ENCODE assay signal across 29 mouse cellular contexts in genomic region chr3:83220101-83220500, GRCm38 (mm10).
A peak's percentile ranks its signal among the peaks of the same experiment; 100 is the strongest.
DNase-seq lines count a peak whose midpoint lies in the region; ATAC-seq lines count a peak whose summit lies in the region.
"Had no signal": no experiment of that assay in that cellular context is flagged by ENCODE, and none has a peak within 500 bp of the region (broad histone marks: within the 10 kb centered on the region; RNA-seq: fewer than 3 reads in every experiment).

No protein-coding gene starts in this region.

- ATAC-seq in cerebellum, adult (ENCODE audit: insufficient number of reproducible peaks, low FRiP score, low TSS enrichment), result no peak
- ATAC-seq: CD4-positive, CD25-positive, alpha-beta regulatory T cell, adult 4 months; forebrain, postnatal 0 days; hindbrain, embryonic 16.5 days; midbrain, embryonic 15.5 days had no signal

- WGBS in midbrain, embryonic 10.5 days, result 87% methylated on average over 2 of the region's 2 CpGs

- DNase-seq in heart, adult 11 months, result peak; percentile 18
- no peak for DNase-seq in heart, adult 9 months (ENCODE audit: low spot score in 2 of 2)
- peak; percentile 33 to 47 for DNase-seq in left cerebral cortex, adult 9 months (ENCODE audit: low spot score in 2 of 2)
- no peak for DNase-seq in left cerebral cortex, postnatal 4 days
- peak; percentile 21 to 33 for DNase-seq in layer of hippocampus, adult 8-10 months (ENCODE audit: low spot score in 2 of 2)
- peak; percentile 24 to 36 for DNase-seq in left cerebral cortex, postnatal 36 days (ENCODE audit: low spot score in 2 of 2)
- DNase-seq in midbrain, embryonic 10.5 days (ENCODE audit: low spot score), result no peak
- DNase-seq: adrenal gland, postnatal 36 days; cerebellum, adult 8-10 months; cerebellum, postnatal 25 days; forebrain, postnatal 0 days; gastrocnemius, postnatal 10 days; kidney, adult 18-20 months; kidney, postnatal 25 days; liver; lung, adult 2 months; lung, postnatal 10 days had no signal

- intact Hi-C loops in left cerebral cortex, postnatal 4 days (cut with DNase I), result loop anchor here (10.0 kb wide), 1 partner anchor 105 kb away; no protein-coding TSS in a partner anchor
- intact Hi-C loops in left cerebral cortex, postnatal 36 days (cut with DNase I), result no loop called here

- no peaks in the 10 kb centered on the region for H3K36me3 ChIP-seq in midbrain, embryonic 10.5 days
- H3K36me3 ChIP-seq: embryonic facial prominence, embryonic 10.5 days; embryonic facial prominence, embryonic 15.5 days; forebrain, embryonic 12.5 days; heart, embryonic 10.5 days; heart, embryonic 15.5 days; kidney, embryonic 15.5 days; midbrain, embryonic 15.5 days had no signal

- no peaks in the 10 kb centered on the region for H3K9me3 ChIP-seq in midbrain, embryonic 10.5 days (replicated peaks)
- H3K9me3 ChIP-seq: embryonic facial prominence, embryonic 10.5 days; embryonic facial prominence, embryonic 15.5 days; forebrain, embryonic 12.5 days; heart, embryonic 10.5 days; heart, embryonic 15.5 days; kidney, embryonic 15.5 days; midbrain, embryonic 15.5 days had no signal

- H3K4me1 ChIP-seq in midbrain, embryonic 10.5 days, result no peaks in the 10 kb centered on the region
- H3K4me1 ChIP-seq: embryonic facial prominence, embryonic 10.5 days; forebrain, embryonic 12.5 days; heart, embryonic 10.5 days; heart, embryonic 15.5 days; midbrain, embryonic 15.5 days had no signal

- no peak overlapping the region for H3K27ac ChIP-seq in midbrain, embryonic 10.5 days (replicated peaks)
- H3K27ac ChIP-seq: embryonic facial prominence, embryonic 10.5 days; embryonic facial prominence, embryonic 15.5 days; forebrain, embryonic 12.5 days; heart, embryonic 10.5 days; heart, embryonic 15.5 days; kidney, embryonic 15.5 days; liver, embryonic 14.5 days; macrophage; midbrain, embryonic 15.5 days had no signal

- no peak overlapping the region for H3K4me3 ChIP-seq in midbrain, embryonic 10.5 days
- H3K4me3 ChIP-seq: embryonic facial prominence, embryonic 10.5 days; embryonic facial prominence, embryonic 15.5 days; forebrain, embryonic 12.5 days; heart, embryonic 10.5 days; heart, embryonic 15.5 days; kidney, embryonic 15.5 days; midbrain, embryonic 15.5 days had no signal

- no peaks in the 10 kb centered on the region for H3K27me3 ChIP-seq in midbrain, embryonic 10.5 days (ENCODE audit: low read depth, poor library complexity, severe bottlenecking)
- H3K27me3 ChIP-seq: embryonic facial prominence, embryonic 15.5 days; forebrain, embryonic 12.5 days; heart, embryonic 15.5 days; kidney, embryonic 15.5 days; midbrain, embryonic 15.5 days had no signal

Comparison
In these comparisons a context has a peak if more than half of its experiments do, and no peak if none do; other contexts are left out.
1. DNase-seq: peak in heart, adult 11 months (single experiment), left cerebral cortex, adult 9 months (2 of 2), layer of hippocampus, adult 8-10 months (2 of 2) and left cerebral cortex, postnatal 36 days (2 of 2); none in heart, adult 9 months (0 of 2), left cerebral cortex, postnatal 4 days (single experiment) and midbrain, embryonic 10.5 days (single experiment).